Mouse (Mus musculus) G1E (cell line): Measurements from ENCODE around the gene Mertk. TPM values are rescaled to one million over a fixed set of nuclear protein-coding genes. Genes with fewer than 3 reads are reported as not detected.

Experiments used
- ATAC-seq: 2 replicates; pipeline ENCODE4 v1.8.0; 2016; ENCODE audit warnings: mild to moderate bottlenecking; ENCODE audit not compliant: insufficient number of reproducible peaks, poor library complexity, low FRiP score, severe bottlenecking; ENCODE audit errors: extremely low read depth
- DNase-seq: peaks from one replicate; pipeline ENCODE4 v3.0.0; 2012; ENCODE audit warnings: low spot score
- H3K27me3 ChIP-seq: 2 replicates; pipeline ENCODE4 v1.6.1; 2012; ENCODE audit warnings: mild to moderate bottlenecking, low read length, inconsistent platforms; ENCODE audit not compliant: insufficient read depth
- H3K36me3 ChIP-seq: replicated peaks from 2 replicates; pipeline ENCODE3; 2012; ENCODE audit warnings: mild to moderate bottlenecking, inconsistent platforms
- H3K4me1 ChIP-seq: 2 replicates; pipeline ENCODE4 v1.6.1; 2012; ENCODE audit warnings: low read depth, low read length, inconsistent platforms, mixed read lengths; ENCODE audit not compliant: insufficient read depth
- H3K4me3 ChIP-seq: 2 replicates; pipeline ENCODE4 v1.5.1; 2012; ENCODE audit warnings: low read depth, mild to moderate bottlenecking, inconsistent platforms, low read length, moderate library complexity, mixed read lengths
- H3K9me3 ChIP-seq: replicated peaks from 2 replicates; pipeline ENCODE4 v1.6.1; 2012; ENCODE audit warnings: inconsistent platforms
- CTCF ChIP-seq: IDR thresholded peaks from 2 replicates; pipeline ENCODE4 v1.5.1; 2012; ENCODE audit warnings: low read depth, low read length, inconsistent platforms, mixed read lengths
- GATA1 ChIP-seq: IDR thresholded peaks from 2 replicates; pipeline ENCODE4 v1.6.1; 2012; ENCODE audit warnings: borderline replicate concordance, low read length, inconsistent platforms, mixed read lengths
- GATA2 ChIP-seq: IDR thresholded peaks from 2 replicates; pipeline ENCODE4 v1.6.1; 2012; ENCODE audit warnings: low read depth, low read length, inconsistent platforms, borderline replicate concordance
- POLR2AphosphoS5 ChIP-seq: IDR thresholded peaks from 2 replicates; pipeline ENCODE4 v1.6.1; 2012; ENCODE audit warnings: low read depth, low read length, inconsistent platforms; ENCODE audit not compliant: insufficient replicate concordance
- TAL1 ChIP-seq: conservative IDR thresholded peaks from 2 replicates; pipeline ENCODE4 v1.6.1; 2012; ENCODE audit warnings: low read depth, low read length, inconsistent platforms, mixed read lengths
- polyA plus RNA-seq: library from polyadenylated mRNA; stranded (reverse); fragments of >175 nt; gene quantifications from 2 replicates; pipeline ENCODE4 v1.2.3, GENCODE M21; 2012
- total RNA-seq, 2 experiments: library from RNA; stranded (forward) in 1 of 2; stranded (reverse) in 1 of 2; fragments of 200-1000 nt in 1 of 2; fragments of >200 nt in 1 of 2; fragmentation: Nextera tagmentation in 1 of 2; gene quantifications; 2 replicates each; pipeline ENCODE4 v1.2.3; 2014 to 2017

Gene Mertk
- total and polyA plus RNA-seq, 3 experiments: 0.05 TPM; not detected in 2

DNA sequence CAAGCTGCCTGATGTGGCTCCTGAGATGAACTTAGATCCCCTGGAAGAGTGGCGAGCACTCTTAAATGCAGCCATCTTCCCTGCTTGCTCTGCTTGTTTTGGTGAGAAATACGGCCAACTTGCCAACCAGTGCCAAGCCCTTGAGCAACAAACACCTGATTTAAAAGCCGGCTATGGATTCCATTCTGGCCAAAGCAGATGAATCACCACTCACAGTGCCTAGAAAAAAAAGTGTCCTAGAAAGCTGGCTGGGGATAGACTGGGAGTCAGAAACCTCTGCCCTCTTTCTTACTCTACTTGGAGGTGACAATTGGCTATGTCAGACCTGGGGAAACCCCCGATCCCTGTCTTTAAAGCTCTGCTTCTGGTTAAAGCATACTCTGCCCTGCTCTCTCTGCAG is 39.0 kb downstream of the Mertk start:
- Histone ChIP-seq H3K4me1 (no peaks in the 10 kb centered on the region), H3K36me3 (no peaks in the 10 kb centered on the region), H3K4me3 (no peak overlapping the region), H3K9me3 (no peaks in the 10 kb centered on the region), H3K27me3 (0 out of 2 replicates have a peak, but pooled peaks cover 2% of the 10 kb centered on the region)
- TF ChIP-seq TAL1 (no peak), POLR2AphosphoS5 (no peak), CTCF (no peak), GATA1 (no peak), GATA2 (no peak)
- DNase-seq (no peak), ATAC-seq (no peak)

DNA sequence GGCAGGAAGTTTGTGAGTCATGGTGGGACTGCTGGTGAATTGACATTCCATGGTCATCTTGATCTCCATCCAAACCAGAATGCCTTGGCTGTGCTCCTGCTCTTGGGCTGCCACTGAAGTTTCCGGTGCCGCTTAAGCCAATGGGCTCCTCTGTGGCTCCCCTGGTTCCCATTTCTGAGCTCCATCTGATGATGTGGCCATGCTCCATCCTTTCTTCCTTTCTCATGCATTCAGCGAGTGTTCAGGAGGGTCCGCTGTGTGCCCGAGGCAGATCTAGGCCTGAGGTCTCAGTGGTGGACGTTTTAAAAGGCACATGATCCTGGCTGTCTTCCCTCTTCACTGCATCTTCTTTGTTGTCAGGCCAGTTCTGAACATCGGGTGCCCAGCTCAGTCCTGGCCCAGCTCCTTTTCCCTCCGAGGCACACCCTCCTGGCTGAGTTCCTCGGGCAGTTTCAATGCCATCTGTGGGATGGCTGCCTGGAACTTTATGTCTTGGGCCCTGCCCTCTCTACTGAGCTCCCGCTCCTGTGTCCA is 40.0 kb downstream of the Mertk start:
- no peak for DNase-seq
- no peak for TF ChIP-seq CTCF
- TF ChIP-seq GATA2: no peak
- no peak for TF ChIP-seq TAL1
- TF ChIP-seq GATA1: no peak
- no peak for TF ChIP-seq POLR2AphosphoS5
- no peaks in the 10 kb centered on the region for H3K9me3 ChIP-seq
- no peak for ATAC-seq
- no peaks in the 10 kb centered on the region for H3K36me3 ChIP-seq
- no peaks in the 10 kb centered on the region for H3K27me3 ChIP-seq
- no peaks in the 10 kb centered on the region for H3K4me1 ChIP-seq
- no peak overlapping the region for H3K4me3 ChIP-seq

DNA sequence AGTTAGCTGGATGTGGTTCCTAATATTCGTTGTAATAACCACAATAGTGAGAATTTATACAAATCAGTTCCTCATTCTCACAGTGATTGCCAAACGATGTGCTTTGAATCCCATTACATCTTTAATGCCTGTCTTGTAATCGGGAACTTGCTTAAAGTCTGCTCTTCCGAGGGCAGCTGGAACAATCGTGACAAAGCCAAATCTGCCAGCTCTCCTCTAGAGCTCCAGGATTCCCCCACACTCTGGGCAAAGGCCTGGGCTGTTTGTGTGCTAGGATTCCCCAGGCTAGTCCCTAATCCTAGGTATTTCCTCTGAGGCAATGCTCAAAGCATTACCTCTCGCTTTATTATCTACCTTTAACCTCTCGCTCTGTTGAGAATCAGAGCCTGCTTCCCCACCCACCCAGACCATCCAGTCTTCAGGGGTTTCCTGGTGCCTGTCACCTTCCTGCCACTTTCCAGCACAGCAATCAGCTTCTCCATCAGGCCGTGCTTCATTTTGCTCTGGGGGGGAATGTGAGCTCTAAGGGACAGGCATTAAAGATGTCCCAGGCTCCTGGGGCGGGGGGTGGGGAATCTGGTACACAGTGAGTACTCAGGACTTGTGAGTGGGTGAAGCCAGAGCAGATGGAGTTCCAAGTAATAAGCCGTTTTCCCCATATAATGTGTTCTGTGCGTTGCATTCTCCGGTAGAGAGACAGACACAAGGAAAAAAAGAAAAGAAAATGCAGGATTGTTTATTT is 47.3 kb downstream of the Mertk start:
- TF ChIP-seq GATA1 (no peak), CTCF (no peak), GATA2 (no peak), POLR2AphosphoS5 (no peak), TAL1 (no peak)
- DNase-seq: no peak
- H3K36me3 ChIP-seq: no peaks in the 10 kb centered on the region
- ATAC-seq: no peak
- peaks cover 3% of the 10 kb centered on the region; the same call in 1 of the 2 replicates for H3K27me3 ChIP-seq
- no peak overlapping the region for H3K4me3 ChIP-seq
- no peaks in the 10 kb centered on the region for H3K9me3 ChIP-seq
- no peaks in the 10 kb centered on the region for H3K4me1 ChIP-seq

DNA sequence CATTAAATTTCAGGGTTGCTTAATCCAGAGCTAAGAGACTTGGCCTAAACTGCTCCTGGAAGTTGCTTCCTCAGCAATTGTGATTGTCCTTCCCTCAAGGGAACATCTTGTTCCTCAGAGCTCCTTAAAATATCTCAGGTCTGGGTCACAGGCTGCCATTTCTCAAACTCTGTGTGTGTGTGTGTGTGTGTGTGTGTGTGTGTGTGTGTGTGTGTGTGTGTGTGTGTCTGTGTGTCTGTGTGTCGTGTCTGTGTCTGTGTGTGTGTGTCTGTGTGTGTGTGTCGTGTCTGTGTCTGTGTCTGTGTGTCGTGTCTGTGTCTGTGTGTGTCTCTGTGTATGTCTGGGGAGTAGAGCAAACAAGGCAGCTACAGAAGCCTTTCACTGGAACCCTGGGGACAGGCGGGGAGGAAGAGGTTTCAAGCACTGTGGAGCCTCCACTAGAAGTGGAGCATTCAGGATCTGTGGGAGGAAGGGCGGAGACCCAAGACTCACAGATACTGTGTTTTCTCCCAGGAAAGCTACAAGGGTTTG is 47.9 kb downstream of the Mertk start:
- DNase-seq (no peak), ATAC-seq (no peak)
- no peak overlapping the region for H3K4me3 ChIP-seq
- TF ChIP-seq TAL1 (no peak), POLR2AphosphoS5 (no peak), GATA2 (no peak), GATA1 (no peak), CTCF (no peak)
- H3K27me3 ChIP-seq: peaks cover 3% of the 10 kb centered on the region; the same call in 1 of the 2 replicates
- no peaks in the 10 kb centered on the region for H3K9me3 ChIP-seq
- no peaks in the 10 kb centered on the region for H3K36me3 ChIP-seq
- H3K4me1 ChIP-seq: no peaks in the 10 kb centered on the region

DNA sequence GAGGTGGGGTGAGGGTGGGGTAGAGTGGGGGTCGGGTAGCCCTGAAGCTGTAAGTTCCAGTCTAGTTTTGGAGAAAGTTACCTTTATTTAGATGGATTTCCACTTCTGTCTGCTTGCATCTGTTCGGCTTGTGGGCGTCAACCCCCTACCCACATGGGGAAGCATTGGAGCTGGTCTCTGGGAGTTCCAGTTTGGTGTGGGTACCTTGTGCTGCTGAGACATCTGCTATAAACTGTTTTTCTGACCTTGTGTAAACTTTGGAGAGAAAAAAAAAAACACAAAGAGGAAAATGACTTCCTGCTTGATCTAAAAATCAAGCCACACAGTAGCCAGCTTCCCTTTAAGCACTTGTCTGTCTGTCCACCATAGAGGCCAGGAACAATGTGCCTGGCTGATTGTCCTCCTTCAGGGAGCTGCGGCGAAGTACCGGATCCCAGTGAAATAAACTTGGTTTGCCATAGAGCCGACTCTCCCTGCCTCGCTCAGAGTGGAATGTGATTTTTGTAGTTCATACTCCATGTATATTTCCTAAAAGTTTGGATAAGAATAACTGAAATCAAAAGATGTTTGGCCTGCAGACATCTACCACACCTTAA is 48.8 kb downstream of the Mertk start:
- Histone ChIP-seq H3K27me3 (peaks cover 3% of the 10 kb centered on the region; the same call in 1 of the 2 replicates), H3K36me3 (no peaks in the 10 kb centered on the region), H3K4me3 (no peak overlapping the region), H3K4me1 (no peaks in the 10 kb centered on the region), H3K9me3 (no peaks in the 10 kb centered on the region)
- no peak for TF ChIP-seq CTCF
- ATAC-seq (no peak), DNase-seq (no peak)

DNA sequence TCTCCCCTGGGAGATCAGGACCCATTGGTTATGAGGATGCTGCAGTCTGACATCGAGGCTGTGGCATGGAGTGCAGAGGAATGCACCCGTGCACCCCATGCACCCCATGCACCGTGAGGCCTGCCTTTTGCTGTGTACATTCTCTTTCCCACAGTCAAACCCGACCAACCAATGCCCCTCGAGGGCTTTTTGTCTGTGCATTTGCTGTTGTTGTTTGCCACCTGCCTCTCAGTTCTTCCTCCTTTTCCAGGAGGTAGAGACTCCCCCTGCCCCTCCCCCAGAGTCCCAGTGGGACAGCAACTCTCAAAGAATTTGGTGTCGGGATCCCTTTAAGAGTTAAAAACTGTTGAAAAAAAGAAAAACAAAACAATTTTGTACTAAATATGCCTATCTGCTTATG is 49.4 kb downstream of the Mertk start:
- Histone ChIP-seq H3K9me3 (no peaks in the 10 kb centered on the region), H3K36me3 (no peaks in the 10 kb centered on the region), H3K4me1 (no peaks in the 10 kb centered on the region), H3K27me3 (peaks cover 3% of the 10 kb centered on the region; the same call in 1 of the 2 replicates), H3K4me3 (no peak overlapping the region)
- ATAC-seq (no peak), DNase-seq (no peak)
- TF ChIP-seq GATA1 (no peak), POLR2AphosphoS5 (no peak), CTCF (no peak), GATA2 (no peak), TAL1 (no peak)
